Mouse (Mus musculus) stomach, embryonic 14.5 days (tissue): ENCODE measurements around the gene Aup1. TPM values are rescaled to one million over a fixed set of nuclear protein-coding genes. Genes with fewer than 3 reads are reported as not detected.

Experiments
- ATAC-seq: fragments of 200-750 bp; cut with Nextera tagmentation; 2 replicates; pipeline ENCODE4 v1.8.0; 2017; ENCODE audit warnings: low read depth, moderate TSS enrichment; ENCODE audit not compliant: insufficient number of reproducible peaks, insufficient read depth, low FRiP score
- H3K27ac ChIP-seq: fragments of 300-500 bp; sonication (generic); 2 replicates; pipeline ENCODE4 v1.5.1; 2014; ENCODE audit warnings: mild to moderate bottlenecking, low read length, moderate library complexity, mixed read lengths
- H3K27me3 ChIP-seq: fragments of 300-500 bp; sonication (generic); 2 replicates; pipeline ENCODE4 v1.6.1; 2014; ENCODE audit warnings: low read length, control low read depth, mixed read lengths; ENCODE audit not compliant: control insufficient read depth, insufficient read depth
- H3K36me3 ChIP-seq: fragments of 300-500 bp; sonication (generic); 2 replicates; pipeline ENCODE4 v1.6.1; 2014; ENCODE audit warnings: mild to moderate bottlenecking, control low read depth, low read length, moderate library complexity, mixed read lengths; ENCODE audit not compliant: control insufficient read depth, insufficient read depth
- H3K4me1 ChIP-seq: fragments of 300-500 bp; sonication (generic); 2 replicates; pipeline ENCODE4 v1.6.1; 2014; ENCODE audit warnings: low read length, control low read depth, mixed read lengths; ENCODE audit not compliant: control insufficient read depth, insufficient read depth
- H3K4me2 ChIP-seq: fragments of 300-500 bp; sonication (generic); replicated peaks from 2 replicates; pipeline ENCODE4 v1.6.1; 2014; ENCODE audit warnings: low read depth, low read length, control low read depth
- H3K4me3 ChIP-seq: fragments of 300-500 bp; sonication (generic); 2 replicates; pipeline ENCODE4 v1.5.1; 2014; ENCODE audit warnings: low read depth, low read length, control low read depth
- H3K9ac ChIP-seq: fragments of 300-500 bp; sonication (generic); replicated peaks from 2 replicates; pipeline ENCODE4 v1.6.1; 2014; ENCODE audit warnings: low read depth, mild to moderate bottlenecking, control low read depth, low read length, moderate library complexity, mixed read lengths
- H3K9me3 ChIP-seq: fragments of 300-500 bp; sonication (generic); 2 replicates; pipeline ENCODE4 v1.6.1; 2016; ENCODE audit warnings: low read depth, low read length, control low read depth; ENCODE audit not compliant: control insufficient read depth
- WGBS: fragments of 180-500 bp; shearing (Covaris S2); extraction: QIAGEN DNeasy Blood & Tissue Kit; methylation state at CpG from one replicate; pipeline ENCODE4 v1.1.7; 2014; 5-methylcytosine and 5-hydroxymethylcytosine counted together
- polyA plus RNA-seq: library from polyadenylated mRNA; unstranded; fragments of >200 nt; fragmentation: Nextera tagmentation; extraction: Ambion mirVana; gene quantifications from 2 replicates; pipeline ENCODE4 v1.2.1, GENCODE M21; 2014

The Aup1 gene
- polyA plus RNA-seq, 1 experiment from 2014 or later: 135 TPM

DNA sequence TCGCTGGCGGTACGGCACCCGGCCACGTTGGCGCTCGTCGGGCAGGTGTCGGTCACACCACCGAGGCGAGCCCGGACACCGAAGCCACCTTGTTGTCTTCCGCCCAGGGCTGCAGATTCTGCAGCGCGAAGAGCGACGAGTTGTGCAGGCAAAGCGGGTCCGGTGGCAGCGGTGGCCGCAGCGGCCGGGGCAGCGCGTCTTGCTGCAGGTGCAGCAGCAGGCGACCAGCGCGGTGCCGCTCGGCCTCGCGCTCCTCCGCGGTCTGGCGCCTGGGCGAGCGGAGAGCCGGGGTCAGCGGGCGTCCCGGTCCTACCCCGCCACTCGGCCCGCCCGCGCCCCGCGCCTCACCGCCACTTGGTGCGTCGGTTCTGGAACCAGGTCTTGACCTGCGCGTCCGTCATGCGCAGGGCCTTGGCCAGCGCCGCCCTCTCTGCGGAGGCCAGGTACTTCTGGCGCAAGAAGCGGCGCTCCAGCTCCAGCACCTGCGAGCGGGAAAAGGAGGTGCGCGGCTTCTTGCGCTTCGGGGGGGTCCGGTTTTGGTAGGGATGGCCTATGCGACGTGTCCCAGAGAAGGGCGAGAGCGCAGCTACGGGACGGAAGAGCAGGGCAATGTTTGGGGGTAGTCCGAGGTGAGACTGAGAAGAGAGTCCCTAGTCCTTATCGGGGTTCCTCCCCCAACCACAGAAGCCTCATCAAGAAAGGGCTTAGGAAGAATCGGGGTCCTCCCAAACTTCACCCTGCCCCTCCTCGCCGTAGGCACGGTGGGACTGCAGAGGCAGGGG lies 14.6 kb downstream of the Aup1 start:
- Histone ChIP-seq H3K36me3 (no peaks in the 10 kb centered on the region), H3K9me3 (no peaks in the 10 kb centered on the region), H3K4me3 (peak overlapping the region; percentile 26), H3K9ac (no peak overlapping the region), H3K4me1 (peaks cover 5% of the 10 kb centered on the region; the same call in 1 of the 2 replicates), H3K27me3 (peaks cover 83% of the 10 kb centered on the region), H3K4me2 (peak overlapping the region; percentile 28), H3K27ac (no peak overlapping the region)
- no peak for ATAC-seq
- WGBS: 1% methylated on average over 81 of the region's 81 CpGs

DNA sequence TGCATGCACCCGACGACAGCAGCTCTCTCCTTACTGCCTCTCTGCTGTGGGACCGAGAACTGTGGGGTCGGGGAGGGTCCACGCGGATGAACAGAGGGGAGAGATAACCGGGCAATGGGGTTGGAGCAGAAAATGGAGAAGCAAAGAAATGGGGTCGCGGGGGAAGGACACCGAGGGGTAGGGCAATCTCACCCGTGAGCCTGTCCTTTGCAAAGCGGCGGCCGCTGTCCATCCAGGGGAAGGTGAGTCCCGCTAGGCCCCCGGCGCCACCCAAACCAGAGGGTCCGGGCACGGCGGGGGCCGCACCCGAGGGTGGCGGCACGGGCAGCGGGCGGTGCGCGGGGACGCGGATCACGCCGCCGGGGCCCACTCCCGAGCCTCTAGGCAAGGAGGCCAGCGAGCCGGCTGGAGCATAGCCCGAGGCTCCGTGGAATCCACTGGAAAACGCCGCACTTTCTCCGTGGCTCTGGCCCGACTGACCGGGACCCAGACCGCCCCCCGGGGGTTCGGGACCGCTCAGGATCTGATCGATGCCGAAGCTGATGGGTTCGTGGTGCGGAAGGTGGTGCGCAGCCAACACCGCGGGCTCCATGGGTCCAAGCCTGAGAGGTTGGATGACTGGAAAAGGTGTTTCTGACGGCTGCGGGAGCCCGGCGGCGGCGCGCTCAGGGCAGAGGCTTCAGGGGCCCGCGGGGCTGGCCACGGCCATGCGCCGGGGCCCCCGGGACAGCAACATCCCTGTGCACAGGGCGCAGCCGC lies 15.3 kb downstream of the Aup1 start:
- Histone ChIP-seq H3K27me3 (peaks cover 83% of the 10 kb centered on the region), H3K9me3 (no peaks in the 10 kb centered on the region), H3K4me3 (peak overlapping the region; percentile 26), H3K4me1 (peaks cover 5% of the 10 kb centered on the region; the same call in 1 of the 2 replicates), H3K9ac (no peak overlapping the region), H3K4me2 (peak overlapping the region; percentile 3; the same call in 1 of the 2 replicates), H3K27ac (no peak overlapping the region), H3K36me3 (no peaks in the 10 kb centered on the region)
- WGBS: under 1% methylated on average over 69 of the region's 69 CpGs
- ATAC-seq: peak; percentile 17; the same call in 1 of the 2 replicates

DNA sequence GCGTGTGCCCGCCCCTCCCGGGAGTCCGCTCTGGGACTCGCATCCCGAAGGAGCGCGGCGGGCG lies 15.8 kb downstream of the Aup1 start, which contains the start of gene Tlx2:
Gene Tlx2 (minus strand): TSS at position 47 of the 64 bp plus-strand sequence.
- peaks cover 81% of the 10 kb centered on the region for H3K27me3 ChIP-seq
- no peak for ATAC-seq
- peak within 1 kb of the TSS; percentile 3; the same call in 1 of the 2 replicates for H3K27ac ChIP-seq
- H3K9ac ChIP-seq: no peak within 1 kb of the TSS
- no peaks in the 10 kb centered on the region for H3K9me3 ChIP-seq
- H3K36me3 ChIP-seq: no peaks in the 10 kb centered on the region
- 1% methylated on average over 10 of the region's 10 CpGs for WGBS
- peak within 1 kb of the TSS; percentile 28 for H3K4me2 ChIP-seq
- peak within 1 kb of the TSS; percentile 26 for H3K4me3 ChIP-seq
- H3K4me1 ChIP-seq: peaks cover 5% of the 10 kb centered on the region; the same call in 1 of the 2 replicates

DNA sequence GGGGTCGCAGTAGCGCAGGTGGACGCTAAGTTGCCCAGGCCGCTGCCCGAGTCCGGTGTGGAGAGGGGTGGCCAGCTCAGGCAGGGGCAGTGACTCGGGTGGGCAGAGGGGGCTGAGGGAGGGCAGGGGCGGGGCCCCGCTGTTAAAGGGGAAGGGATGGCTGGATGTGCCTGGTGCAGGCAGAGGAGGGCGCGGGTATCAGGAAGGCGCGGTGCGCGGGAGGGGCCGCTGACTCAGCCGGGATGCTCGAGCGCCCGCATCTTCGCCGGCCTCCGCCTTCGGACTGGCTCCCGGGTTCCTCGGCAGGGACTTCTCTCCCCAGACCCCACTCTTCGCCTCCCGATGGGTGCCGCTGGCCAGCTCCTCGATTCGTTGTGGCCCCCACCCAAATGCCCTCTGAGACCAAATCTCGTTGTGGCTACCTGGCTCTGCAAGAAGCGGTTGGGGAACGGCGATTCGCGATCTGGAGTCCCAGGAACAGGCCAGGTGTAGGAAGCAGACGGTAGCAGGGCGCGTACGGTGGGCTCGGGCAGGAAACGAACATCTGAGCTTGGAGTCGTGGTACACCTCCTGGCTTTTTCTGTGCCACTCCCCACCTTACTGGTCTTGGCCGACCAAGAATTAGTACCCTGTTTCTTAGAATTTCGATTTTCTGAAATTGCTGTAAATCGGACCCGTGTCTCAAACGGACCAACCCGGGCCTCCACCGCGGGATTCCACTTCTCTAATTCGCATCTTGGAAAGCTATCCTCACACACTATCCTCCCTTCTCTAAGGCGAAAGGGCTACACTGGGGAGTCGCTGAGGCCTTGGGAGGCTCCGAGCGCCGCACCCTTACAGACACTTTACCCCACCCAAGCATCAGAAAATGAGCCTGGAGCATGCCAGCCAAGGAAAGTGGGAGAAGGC lies 16.2 kb downstream of the Aup1 start:
- WGBS: under 1% methylated on average over 58 of the region's 58 CpGs
- Histone ChIP-seq H3K27me3 (peaks cover 81% of the 10 kb centered on the region), H3K4me2 (0 out of 2 replicates have a peak overlapping the region, but pooled peaks have one; percentile 7), H3K36me3 (no peaks in the 10 kb centered on the region), H3K4me3 (peak overlapping the region; percentile 26), H3K9me3 (no peaks in the 10 kb centered on the region), H3K9ac (no peak overlapping the region), H3K27ac (peak overlapping the region; percentile 3; the same call in 1 of the 2 replicates), H3K4me1 (peaks cover 5% of the 10 kb centered on the region; the same call in 1 of the 2 replicates)
- ATAC-seq: peak; percentile 38; the same call in 1 of the 2 replicates

DNA sequence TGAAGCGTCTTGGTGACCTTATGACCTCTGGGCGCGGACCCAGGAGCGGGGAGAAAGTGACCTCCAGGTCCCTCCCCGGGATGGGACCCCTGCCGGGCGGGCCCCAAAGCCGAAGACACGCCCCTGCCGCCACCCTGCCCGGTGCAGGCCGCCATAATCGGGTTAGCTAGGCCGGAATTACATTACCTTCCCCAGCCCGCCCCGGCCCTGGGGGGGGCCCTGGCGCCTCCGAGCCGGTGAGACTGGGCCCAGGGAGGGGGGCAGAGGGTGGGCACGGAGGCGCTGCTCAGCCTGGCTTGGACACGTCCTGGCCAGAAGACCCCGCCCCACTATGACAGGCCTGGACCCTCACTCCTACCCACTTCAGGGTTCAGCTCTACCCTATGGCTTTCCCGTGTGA lies 16.9 kb downstream of the Aup1 start:
- H3K4me2 ChIP-seq: 0 out of 2 replicates have a peak overlapping the region, but pooled peaks have one; percentile 7
- H3K9ac ChIP-seq: no peak overlapping the region
- H3K27me3 ChIP-seq: peaks cover 79% of the 10 kb centered on the region
- 1% methylated on average over 24 of the region's 24 CpGs for WGBS
- no peak overlapping the region for H3K27ac ChIP-seq
- no peaks in the 10 kb centered on the region for H3K36me3 ChIP-seq
- peak; percentile 50 for ATAC-seq
- H3K4me1 ChIP-seq: peaks cover 5% of the 10 kb centered on the region; the same call in 1 of the 2 replicates
- H3K9me3 ChIP-seq: no peaks in the 10 kb centered on the region
- peak overlapping the region; percentile 8; the same call in 1 of the 2 replicates for H3K4me3 ChIP-seq

DNA sequence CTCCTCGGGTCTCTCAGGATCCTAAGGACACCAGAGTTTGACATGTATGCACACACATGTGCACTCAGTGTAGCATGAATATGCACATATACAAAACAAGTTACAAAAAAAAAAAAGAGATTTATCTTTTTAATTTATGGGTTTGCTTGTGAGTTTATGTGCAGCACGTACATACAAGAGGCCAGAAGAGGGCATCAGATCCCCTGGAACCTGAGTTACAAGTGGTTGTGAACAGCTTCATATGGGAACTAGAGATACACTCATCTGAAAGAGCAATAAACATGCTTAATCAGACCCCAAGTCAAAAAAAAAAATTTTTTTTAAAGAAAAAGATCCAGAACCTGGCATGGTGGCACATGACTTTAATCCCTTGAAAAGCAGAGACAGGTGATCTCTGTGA lies 20.7 kb downstream of the Aup1 start:
- Histone ChIP-seq H3K27ac (no peak overlapping the region), H3K4me3 (no peak overlapping the region), H3K9me3 (no peaks in the 10 kb centered on the region), H3K27me3 (peaks cover 47% of the 10 kb centered on the region), H3K4me1 (peaks cover 10% of the 10 kb centered on the region; the same call in 1 of the 2 replicates), H3K36me3 (no peaks in the 10 kb centered on the region; the same call in 1 of the 2 replicates), H3K4me2 (no peak overlapping the region), H3K9ac (no peak overlapping the region)
- WGBS: 20% methylated on average over 2 of the region's 2 CpGs
- ATAC-seq: no peak

DNA sequence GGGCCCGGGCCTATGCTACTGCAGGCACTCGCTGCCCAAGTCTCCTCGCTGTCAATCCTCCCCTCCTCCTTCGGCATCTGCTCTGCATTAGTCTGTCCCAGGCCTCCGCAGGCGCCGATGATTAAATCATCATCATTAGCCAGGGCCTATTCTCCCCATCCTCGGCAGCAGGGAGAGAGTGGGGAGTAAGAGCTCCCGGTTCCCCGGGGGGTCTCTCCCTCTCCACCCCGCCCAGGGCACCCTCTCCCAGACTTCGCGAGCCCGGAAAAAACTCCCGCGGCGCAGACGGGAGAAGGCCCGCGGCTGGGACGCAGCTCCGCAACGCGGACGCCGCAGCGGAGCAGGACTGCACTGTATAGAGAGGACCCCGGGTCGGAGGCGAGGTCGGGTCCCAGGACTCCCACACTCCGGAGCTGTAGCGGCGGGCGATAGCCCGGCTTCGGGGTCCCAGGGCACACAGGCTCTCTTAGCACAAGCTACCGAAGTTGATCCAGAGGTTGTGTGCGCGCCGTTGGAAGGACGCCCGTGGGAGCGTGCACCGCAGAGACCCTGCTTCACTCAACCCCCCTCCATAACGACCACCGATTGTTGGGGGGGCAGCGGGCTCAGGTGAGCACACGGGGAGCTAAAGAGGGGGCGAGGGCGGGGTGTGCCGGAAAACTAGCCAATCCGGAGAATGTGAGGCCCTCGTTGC lies 23.5 kb downstream of the Aup1 start, which contains the start of gene Pcgf1:
Gene Pcgf1 (plus strand): TSS at position 240 of the 694 bp plus-strand sequence.
- Histone ChIP-seq H3K27ac (peak within 1 kb of the TSS; percentile 77), H3K4me3 (peak within 1 kb of the TSS; percentile 71), H3K9ac (peak within 1 kb of the TSS; percentile 63), H3K4me2 (peak within 1 kb of the TSS; percentile 96), H3K27me3 (peaks cover 27% of the 10 kb centered on the region), H3K9me3 (no peaks in the 10 kb centered on the region), H3K36me3 (peaks cover 5% of the 10 kb centered on the region; the same call in 1 of the 2 replicates), H3K4me1 (peaks cover 5% of the 10 kb centered on the region; the same call in 1 of the 2 replicates)
- 0% methylated on average over 54 of the region's 54 CpGs for WGBS
- ATAC-seq: peak; percentile 49
